Mouse (Mus musculus) midbrain, embryonic 11.5 days (tissue): ENCODE results near the gene Arid5b. TPM values are rescaled to one million over a fixed set of nuclear protein-coding genes. Genes with fewer than 3 reads are reported as not detected.

Source experiments
- ATAC-seq: fragments of 200-750 bp; cut with Nextera tagmentation; 2 replicates; pipeline ENCODE4 v1.8.0; 2017; ENCODE audit warnings: moderate TSS enrichment, moderate library complexity; ENCODE audit not compliant: low FRiP score
- DNase-seq: peaks from one replicate; pipeline ENCODE4 v3.0.0; 2015; ENCODE audit warnings: low spot score; ENCODE audit errors: missing footprints
- H3K27ac ChIP-seq: fragments of 300-500 bp; sonication (generic); 2 replicates; pipeline ENCODE4 v1.5.1; 2014; ENCODE audit warnings: low read depth, low read length
- H3K27me3 ChIP-seq: fragments of 300-500 bp; sonication (generic); 2 replicates; pipeline ENCODE4 v1.6.1; 2014; ENCODE audit warnings: mild to moderate bottlenecking, low read length, moderate library complexity, mixed read lengths; ENCODE audit not compliant: control insufficient read depth, insufficient read depth
- H3K36me3 ChIP-seq: fragments of 300-500 bp; sonication (generic); 2 replicates; pipeline ENCODE4 v1.6.1; 2014; ENCODE audit warnings: mild to moderate bottlenecking, low read length, moderate library complexity, mixed read lengths; ENCODE audit not compliant: control insufficient read depth, insufficient read depth
- H3K4me1 ChIP-seq: fragments of 300-500 bp; sonication (generic); 2 replicates; pipeline ENCODE4 v1.6.1; 2014; ENCODE audit warnings: low read length; ENCODE audit not compliant: control insufficient read depth, insufficient read depth
- H3K4me2 ChIP-seq: fragments of 300-500 bp; sonication (generic); 2 replicates; pipeline ENCODE4 v1.6.1; 2014; ENCODE audit warnings: mild to moderate bottlenecking, moderate library complexity
- H3K4me3 ChIP-seq: fragments of 300-500 bp; sonication (generic); 2 replicates; pipeline ENCODE4 v1.5.1; 2014; ENCODE audit warnings: low read depth, low read length
- H3K9ac ChIP-seq: fragments of 300-500 bp; sonication (generic); 2 replicates; pipeline ENCODE4 v1.6.1; 2014; ENCODE audit warnings: low read length
- H3K9me3 ChIP-seq: fragments of 300-500 bp; sonication (generic); 2 replicates; pipeline ENCODE4 v1.6.1; 2016; ENCODE audit warnings: low read length; ENCODE audit not compliant: control insufficient read depth
- WGBS: fragments of 180-500 bp; shearing (Covaris S2); extraction: QIAGEN DNeasy Blood & Tissue Kit; methylation state at CpG from one replicate; pipeline ENCODE4 v1.1.7; 2014; 5-methylcytosine and 5-hydroxymethylcytosine counted together
- polyA plus RNA-seq: library from polyadenylated mRNA; unstranded; fragments of >200 nt; fragmentation: Nextera tagmentation; extraction: Ambion mirVana; gene quantifications from 2 replicates; pipeline ENCODE4 v1.2.1, GENCODE M21; 2014

Arid5b gene
- polyA plus RNA-seq, 1 experiment from 2014 or later, result 13.4 TPM

GRCm38 (mm10) chr10:68127604-68128256 lies 150.8 kb downstream of the Arid5b start:
- no peaks in the 10 kb centered on the region for H3K9me3 ChIP-seq
- DNase-seq, result peak; percentile 81
- 79% methylated on average over 6 of the region's 6 CpGs for WGBS
- H3K27ac ChIP-seq, result no peak overlapping the region
- peaks cover 5% of the 10 kb centered on the region; the same call in 1 of the 2 replicates for H3K4me1 ChIP-seq
- H3K4me2 ChIP-seq, result no peak overlapping the region
- no peak overlapping the region for H3K4me3 ChIP-seq
- no peak overlapping the region for H3K9ac ChIP-seq
- no peak for ATAC-seq
- no peaks in the 10 kb centered on the region for H3K36me3 ChIP-seq
- no peaks in the 10 kb centered on the region for H3K27me3 ChIP-seq

GRCm38 (mm10) chr10:68127104-68127503 lies 151.4 kb downstream of the Arid5b start:
- Histone ChIP-seq H3K27me3 (no peaks in the 10 kb centered on the region), H3K27ac (no peak overlapping the region), H3K4me3 (no peak overlapping the region), H3K4me1 (peaks cover 5% of the 10 kb centered on the region; the same call in 1 of the 2 replicates), H3K36me3 (no peaks in the 10 kb centered on the region), H3K4me2 (no peak overlapping the region), H3K9ac (no peak overlapping the region), H3K9me3 (no peaks in the 10 kb centered on the region)
- ATAC-seq (no peak), DNase-seq (peak; percentile 54)
- 89% methylated on average over 2 of the region's 2 CpGs for WGBS

- no peaks in the 10 kb centered on the region for H3K36me3 ChIP-seq
- 92% methylated on average over 2 of the region's 2 CpGs for WGBS
- H3K9ac ChIP-seq, result no peak overlapping the region
- H3K4me2 ChIP-seq, result no peak overlapping the region
- no peak overlapping the region for H3K27ac ChIP-seq
- DNase-seq, result peak; percentile 59
- H3K27me3 ChIP-seq, result no peaks in the 10 kb centered on the region
- H3K9me3 ChIP-seq, result no peaks in the 10 kb centered on the region
- H3K4me1 ChIP-seq, result peaks cover 5% of the 10 kb centered on the region; the same call in 1 of the 2 replicates
- no peak for ATAC-seq
- no peak overlapping the region for H3K4me3 ChIP-seq
Measured at GRCm38 (mm10) chr10:68126551-68126950, 152.0 kb downstream of the Arid5b start.

- Histone ChIP-seq H3K4me3 (no peak overlapping the region), H3K4me1 (peaks cover 5% of the 10 kb centered on the region; the same call in 1 of the 2 replicates), H3K9ac (no peak overlapping the region), H3K4me2 (no peak overlapping the region), H3K9me3 (no peaks in the 10 kb centered on the region), H3K27ac (no peak overlapping the region), H3K36me3 (no peaks in the 10 kb centered on the region), H3K27me3 (no peaks in the 10 kb centered on the region)
- WGBS, result 65% methylated on average over 8 of the region's 8 CpGs
- ATAC-seq, result no peak
- DNase-seq, result peak; percentile 68
Measured at GRCm38 (mm10) chr10:68125919-68126550, 152.5 kb downstream of the Arid5b start.

GRCm38 (mm10) chr10:68124985-68125384 lies 153.6 kb downstream of the Arid5b start:
- ATAC-seq (no peak), DNase-seq (peak; percentile 47)
- no peaks in the 10 kb centered on the region for H3K27me3 ChIP-seq
- H3K4me3 ChIP-seq, result no peak overlapping the region
- 81% methylated on average over 2 of the region's 2 CpGs for whole genome bisulfite sequencing
- H3K4me2 ChIP-seq, result no peak overlapping the region
- no peaks in the 10 kb centered on the region for H3K36me3 ChIP-seq
- no peak overlapping the region for H3K9ac ChIP-seq
- no peak overlapping the region for H3K27ac ChIP-seq
- H3K9me3 ChIP-seq, result no peaks in the 10 kb centered on the region
- peaks cover 5% of the 10 kb centered on the region; the same call in 1 of the 2 replicates for H3K4me1 ChIP-seq

GRCm38 (mm10) chr10:68123446-68123845 lies 155.1 kb downstream of the Arid5b start:
- WGBS, result 85% methylated on average over 4 of the region's 4 CpGs

GRCm38 (mm10) chr10:68121960-68122359 lies 156.6 kb downstream of the Arid5b start:
- no peaks in the 10 kb centered on the region for H3K27me3 ChIP-seq
- peaks cover 3% of the 10 kb centered on the region; the same call in 1 of the 2 replicates for H3K4me1 ChIP-seq
- no peak for ATAC-seq
- H3K36me3 ChIP-seq, result no peaks in the 10 kb centered on the region
- H3K9me3 ChIP-seq, result no peaks in the 10 kb centered on the region
- H3K4me2 ChIP-seq, result no peak overlapping the region
- H3K4me3 ChIP-seq, result no peak overlapping the region
- no peak overlapping the region for H3K27ac ChIP-seq
- 88% methylated on average over 4 of the region's 4 CpGs for WGBS
- DNase-seq, result no peak
- no peak overlapping the region for H3K9ac ChIP-seq

More at GRCm38 (mm10) chr10:68123446-68123845, 155.1 kb downstream of the Arid5b start:
- ATAC-seq (no peak), DNase-seq (no peak)
- H3K27me3 ChIP-seq, result no peaks in the 10 kb centered on the region
- H3K9ac ChIP-seq, result no peak overlapping the region
- no peak overlapping the region for H3K27ac ChIP-seq
- H3K4me1 ChIP-seq, result peaks cover 3% of the 10 kb centered on the region; the same call in 1 of the 2 replicates
- no peak overlapping the region for H3K4me3 ChIP-seq
- no peaks in the 10 kb centered on the region for H3K36me3 ChIP-seq
- no peaks in the 10 kb centered on the region for H3K9me3 ChIP-seq
- H3K4me2 ChIP-seq, result no peak overlapping the region

GRCm38 (mm10) chr10:68121251-68121650 lies 157.3 kb downstream of the Arid5b start:
- no peaks in the 10 kb centered on the region for H3K36me3 ChIP-seq
- no peak overlapping the region for H3K4me3 ChIP-seq
- 77% methylated on average over 2 of the region's 2 CpGs for WGBS
- no peaks in the 10 kb centered on the region for H3K27me3 ChIP-seq
- no peak overlapping the region for H3K9ac ChIP-seq
- no peak overlapping the region for H3K4me2 ChIP-seq
- H3K27ac ChIP-seq, result no peak overlapping the region
- DNase-seq, result peak; percentile 17
- no peaks in the 10 kb centered on the region for H3K9me3 ChIP-seq
- peaks cover 3% of the 10 kb centered on the region; the same call in 1 of the 2 replicates for H3K4me1 ChIP-seq
- ATAC-seq, result no peak

- no peaks in the 10 kb centered on the region for H3K36me3 ChIP-seq
- no peaks in the 10 kb centered on the region for H3K9me3 ChIP-seq
- H3K27ac ChIP-seq, result no peak overlapping the region
- no peak overlapping the region for H3K9ac ChIP-seq
- ATAC-seq, result no peak
- 95% methylated on average over 4 of the region's 4 CpGs for WGBS
- no peaks in the 10 kb centered on the region for H3K4me1 ChIP-seq
- H3K4me3 ChIP-seq, result no peak overlapping the region
- peak; percentile 68 for DNase-seq
- no peak overlapping the region for H3K4me2 ChIP-seq
- no peaks in the 10 kb centered on the region for H3K27me3 ChIP-seq
Measured at GRCm38 (mm10) chr10:68120011-68120410, 158.5 kb downstream of the Arid5b start.
